Mouse (Mus musculus): Measurements from ENCODE around the gene Rbm20.
"Not testable (repeated sequence)": the region's sequence is repeated elsewhere in the genome, so short reads cannot be mapped to it uniquely, and the experiment has no call there.

Rbm20 gene

DNA sequence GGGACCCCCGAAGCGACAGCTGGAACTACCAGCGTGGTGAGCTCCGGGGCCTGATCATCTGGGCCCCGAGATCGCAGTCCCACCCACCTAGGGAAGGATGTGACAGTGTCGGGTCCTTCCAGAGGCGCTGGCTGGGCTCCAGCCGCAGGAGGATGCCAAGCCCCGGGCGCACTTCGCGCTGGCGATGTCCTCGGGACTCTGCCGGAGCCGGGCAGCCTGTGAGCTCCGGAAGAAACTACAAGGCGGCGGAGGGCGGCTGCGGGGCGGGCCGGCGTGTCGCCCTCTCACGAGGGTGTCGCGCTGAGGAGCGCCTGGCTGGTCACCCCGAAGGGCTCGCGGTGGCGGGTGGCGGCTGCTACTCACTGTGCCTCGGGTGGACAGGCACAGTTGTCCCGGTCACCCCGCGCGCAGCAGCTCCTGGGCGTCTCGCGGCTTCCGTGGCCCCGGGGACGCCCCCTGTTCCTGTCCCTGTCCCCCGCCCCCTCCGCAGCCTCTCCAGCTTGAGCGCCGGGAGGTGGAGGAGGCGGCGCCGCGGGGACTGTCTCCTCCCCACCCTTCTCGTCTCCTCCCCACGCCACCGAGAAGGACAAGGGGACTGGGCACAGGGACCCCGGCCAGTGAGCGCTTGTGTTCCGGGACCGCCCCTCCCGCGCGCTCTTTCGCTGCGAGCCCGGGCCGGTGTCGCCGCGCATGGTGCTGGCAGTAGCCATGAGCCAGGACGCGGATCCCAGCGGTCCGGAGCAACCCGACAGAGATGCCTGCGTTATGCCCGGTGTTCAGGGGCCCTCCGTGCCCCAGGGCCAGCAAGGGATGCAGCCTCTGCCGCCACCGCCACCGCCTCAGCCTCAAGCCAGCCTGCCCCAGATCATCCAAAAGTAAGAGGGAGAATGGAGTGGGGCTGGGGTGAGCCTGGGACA lies at the start of gene Rbm20:
Gene Rbm20, plus strand, starts transcription at position 589 of the 917 bp plus-strand sequence.
- no peak for DNase-seq

DNA sequence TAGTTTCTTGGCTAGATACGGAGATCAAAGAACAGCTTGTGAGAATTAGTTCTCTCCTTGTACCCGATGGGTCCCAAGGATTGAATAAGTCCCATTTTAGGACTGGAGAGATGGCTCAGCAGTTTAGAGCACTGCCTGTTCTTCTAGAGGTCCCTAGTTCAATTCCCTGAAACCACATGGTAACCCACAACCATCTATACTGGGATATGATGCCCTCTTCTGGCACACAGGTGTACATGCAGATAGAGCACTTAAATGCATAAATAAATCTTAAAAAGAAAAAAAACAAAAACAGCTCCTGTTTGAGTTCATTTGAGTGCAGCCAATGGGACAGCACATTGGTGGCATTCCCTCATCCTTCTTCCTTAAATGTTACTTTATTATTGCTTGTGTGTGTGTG lies 39.1 kb upstream of the Rbm20 start:
- no peak for DNase-seq

DNA sequence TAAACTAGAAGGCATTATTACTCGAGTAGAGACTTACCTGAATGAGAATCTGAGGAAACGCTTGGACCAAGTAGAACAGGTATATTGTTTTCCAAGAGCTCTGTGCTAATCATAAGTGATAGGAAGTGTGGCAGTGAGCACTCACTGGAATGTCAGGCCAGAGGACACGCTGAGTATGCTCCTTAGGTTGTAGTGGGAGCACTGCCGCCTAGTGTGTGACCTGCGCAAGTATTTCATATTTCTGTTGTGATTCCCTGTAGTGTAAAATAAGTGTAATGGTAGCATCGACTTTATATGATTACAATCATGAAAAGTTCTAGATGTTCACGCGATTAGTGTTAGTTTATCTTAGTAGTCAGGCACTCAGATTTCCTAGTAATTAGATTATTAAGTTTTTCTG lies 38.4 kb upstream of the Rbm20 start:
- no peak for DNase-seq

DNA sequence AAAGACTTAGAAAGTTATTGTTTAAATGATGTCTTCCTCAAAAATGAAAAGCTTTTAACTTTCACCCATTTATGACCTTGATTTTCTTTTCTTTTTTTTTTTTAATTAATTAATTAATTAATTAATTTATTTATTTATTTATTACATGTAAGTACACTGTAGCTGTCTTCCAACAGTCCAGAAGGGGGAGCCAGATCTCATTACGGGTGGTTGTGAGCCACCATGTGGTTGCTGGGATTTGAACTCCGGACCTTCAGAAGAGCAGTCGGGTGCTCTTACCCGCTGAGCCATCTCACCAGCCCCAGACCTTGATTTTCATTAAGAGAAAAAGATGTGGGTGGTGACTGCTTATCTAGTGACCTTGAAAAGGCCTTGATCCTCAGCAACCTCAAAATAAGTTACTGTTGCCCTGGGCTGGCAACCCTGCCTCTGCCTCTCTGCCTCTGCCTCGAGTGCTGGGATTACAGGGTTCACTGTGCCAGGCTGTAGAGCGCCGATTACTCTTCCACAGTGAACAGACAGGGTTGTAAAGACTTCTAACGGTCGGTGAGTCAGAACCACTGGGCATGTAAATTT lies 33.0 kb upstream of the Rbm20 start:
- DNase-seq, result no peak

DNA sequence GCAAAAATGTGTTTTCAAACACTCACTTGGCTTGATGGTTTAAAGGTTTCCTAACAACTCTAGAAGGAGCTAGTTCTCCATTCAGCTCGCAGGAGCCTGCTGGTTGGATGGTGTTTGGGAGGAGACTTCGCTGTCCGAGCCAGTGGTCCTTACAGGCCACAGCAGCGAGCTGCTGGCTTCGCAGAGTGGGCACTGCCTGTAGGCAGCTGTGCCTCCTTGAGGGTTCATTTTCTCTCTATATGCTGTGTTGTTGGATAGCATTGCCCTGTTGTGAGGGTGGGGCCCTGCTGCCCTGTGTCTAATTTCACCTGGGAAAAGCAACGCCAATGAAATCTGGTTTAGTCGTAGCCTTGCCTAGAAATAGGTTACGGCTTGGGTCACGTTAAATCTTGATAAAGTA lies 29.8 kb upstream of the Rbm20 start:
- no peak for DNase-seq

DNA sequence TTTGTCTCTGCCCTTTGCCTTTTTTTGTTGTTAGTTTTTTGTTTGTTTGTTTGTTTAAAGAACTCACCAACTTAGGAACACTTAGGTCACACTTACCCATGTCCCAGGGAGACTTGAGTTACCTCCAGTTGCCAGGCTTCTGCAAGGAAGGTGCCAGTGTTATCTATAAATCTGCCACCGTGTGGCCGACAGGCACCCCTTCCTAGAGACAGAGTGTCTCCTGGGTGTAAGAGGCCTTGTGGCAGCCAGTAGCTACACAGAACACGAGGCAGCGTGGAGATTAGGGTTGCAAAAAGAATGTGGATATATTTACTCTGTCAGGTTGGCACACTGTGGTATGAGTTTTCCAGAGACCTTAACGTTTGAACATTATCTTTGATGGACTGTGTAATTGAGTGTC lies 29.1 kb upstream of the Rbm20 start:
- DNase-seq, result no peak

DNA sequence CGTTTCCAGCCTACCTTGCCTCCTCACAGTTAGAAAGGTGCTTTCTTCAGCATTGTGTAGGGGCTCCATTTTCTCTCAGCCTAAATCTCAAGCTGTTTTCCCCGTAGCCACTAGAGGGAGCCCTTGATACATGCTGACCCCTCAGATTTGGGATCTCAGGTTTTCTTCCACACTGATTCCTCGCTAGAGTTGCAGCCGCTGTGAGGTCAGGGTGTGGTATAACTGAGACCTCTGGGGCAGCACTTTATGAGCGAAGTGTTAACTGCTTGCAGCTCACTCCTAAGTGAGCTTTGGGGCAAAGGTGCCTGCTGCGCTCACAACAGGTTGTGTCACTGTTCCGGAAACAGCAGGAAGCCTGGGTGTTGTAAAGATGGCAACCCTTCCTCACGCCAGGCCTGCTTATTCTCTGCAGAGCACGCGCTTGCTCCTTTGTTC lies 28.3 kb upstream of the Rbm20 start:
- DNase-seq, result peak; percentile 64

DNA sequence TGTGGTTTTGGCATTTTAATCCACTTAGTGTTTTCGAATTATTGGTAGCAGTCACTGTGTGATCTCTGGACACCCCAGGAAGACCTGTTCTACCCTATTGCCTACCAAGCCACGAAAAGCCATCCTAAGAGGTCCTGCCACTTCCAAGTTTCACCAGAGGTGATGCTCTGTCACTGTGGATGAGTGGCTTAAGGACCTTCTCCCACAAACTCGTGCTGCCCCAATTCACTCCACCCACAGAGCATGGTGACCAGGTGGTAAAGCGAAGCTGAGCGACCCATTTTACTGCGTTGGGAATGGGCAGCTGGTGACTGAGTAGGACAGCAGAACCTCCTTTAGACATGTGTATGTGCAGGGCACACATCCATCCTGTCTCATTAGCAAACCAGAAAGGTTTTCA lies 27.7 kb upstream of the Rbm20 start:
- no peak for DNase-seq

DNA sequence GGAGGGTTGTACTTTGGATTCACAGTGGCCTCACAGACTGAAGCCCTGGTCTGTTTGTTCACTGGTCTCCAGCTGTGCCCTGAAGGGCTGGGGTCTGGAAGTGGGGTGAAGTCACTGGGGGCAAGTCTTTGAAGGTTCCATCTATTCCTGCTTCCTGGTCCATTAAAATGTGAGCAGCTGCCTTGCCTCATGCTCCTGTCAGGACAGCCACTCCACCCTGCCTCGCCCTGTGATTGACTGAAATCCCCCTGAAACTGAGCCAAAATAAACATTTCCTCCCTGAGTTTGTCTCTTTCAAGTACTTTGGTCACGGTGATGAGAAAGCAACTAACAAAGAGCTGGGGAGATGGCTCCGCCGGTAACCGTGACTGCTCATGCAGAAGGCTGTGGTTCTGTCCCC lies 27.3 kb upstream of the Rbm20 start:
- DNase-seq, result no peak

DNA sequence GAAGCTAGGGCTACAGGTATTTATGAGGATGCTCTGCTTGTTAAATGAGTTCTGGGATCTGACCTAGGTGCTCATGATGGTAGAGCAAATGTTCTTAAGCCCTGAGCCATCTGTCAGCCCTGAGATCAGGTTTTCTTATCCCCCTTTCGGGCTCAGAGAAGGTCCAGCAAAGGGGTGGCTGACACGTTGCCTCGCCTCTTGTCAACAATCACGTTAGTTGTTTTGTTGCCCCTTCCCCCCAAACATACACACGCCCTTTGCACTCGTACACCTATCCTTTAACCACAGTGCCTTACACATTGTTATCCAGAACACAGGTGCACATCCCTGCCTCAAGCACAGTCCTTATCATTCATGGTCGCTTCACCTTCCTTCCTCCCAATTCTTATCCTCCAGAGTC lies 26.2 kb upstream of the Rbm20 start:
- DNase-seq, result no peak

DNA sequence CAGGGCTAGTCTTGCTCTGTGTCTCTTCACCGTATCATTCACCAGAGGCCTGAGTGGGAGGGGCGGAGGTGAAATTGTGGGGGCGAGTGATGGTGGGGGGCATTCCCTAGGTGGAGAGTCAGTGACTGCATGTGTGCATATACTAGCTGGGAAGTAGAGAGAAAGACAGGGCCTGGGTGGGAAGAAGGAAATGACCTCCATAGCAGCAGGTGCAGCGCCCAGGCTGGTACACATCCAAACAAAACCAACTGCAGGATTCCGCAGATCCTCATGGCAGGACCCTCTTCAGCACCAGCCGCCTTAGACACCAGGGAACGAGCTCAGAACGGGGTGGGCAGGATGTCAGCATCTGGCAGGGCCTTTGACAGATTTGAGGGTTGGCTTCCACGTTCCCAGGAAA lies 24.8 kb upstream of the Rbm20 start:
- DNase-seq, result no peak

DNA sequence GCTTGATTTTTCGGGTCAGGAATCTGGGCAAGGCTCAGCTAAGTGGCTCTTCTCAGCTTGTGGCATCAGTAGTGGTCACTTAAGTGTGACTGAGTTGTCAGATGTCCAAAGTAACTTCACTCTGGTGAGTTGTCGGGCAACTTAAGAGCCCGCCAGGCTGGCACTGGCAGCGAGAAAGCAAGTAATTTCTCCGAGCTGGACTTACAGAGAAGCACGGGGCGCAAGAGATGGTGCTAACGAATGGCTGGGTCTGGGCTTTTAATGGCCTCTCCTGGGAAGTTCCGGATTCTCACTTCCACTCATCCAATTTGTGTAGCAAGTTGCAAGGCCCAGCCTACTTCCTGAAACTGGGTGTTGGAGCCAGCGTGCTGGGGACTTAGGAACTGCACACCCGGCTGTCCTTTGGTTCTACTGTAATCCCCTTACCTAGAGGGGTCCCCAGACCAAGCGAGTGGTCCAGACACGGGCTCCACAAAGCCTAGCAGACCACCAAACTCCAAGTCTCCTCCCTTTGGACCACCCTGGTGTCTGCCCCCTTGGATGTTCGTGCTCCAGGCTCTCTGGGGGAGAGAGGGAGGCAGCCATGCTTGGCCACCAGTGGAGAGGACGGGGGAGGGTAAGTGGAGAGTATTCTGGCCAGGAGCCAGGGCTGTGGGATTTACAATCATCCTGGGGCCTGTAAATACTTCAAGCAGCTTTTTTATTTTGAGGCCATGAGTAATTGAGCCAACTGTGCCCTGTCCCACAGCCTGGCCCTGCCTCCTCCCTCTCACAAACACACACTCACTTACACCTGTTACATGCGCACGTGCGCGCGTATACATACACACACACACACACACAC lies 23.3 kb upstream of the Rbm20 start:
- DNase-seq, result no peak

DNA sequence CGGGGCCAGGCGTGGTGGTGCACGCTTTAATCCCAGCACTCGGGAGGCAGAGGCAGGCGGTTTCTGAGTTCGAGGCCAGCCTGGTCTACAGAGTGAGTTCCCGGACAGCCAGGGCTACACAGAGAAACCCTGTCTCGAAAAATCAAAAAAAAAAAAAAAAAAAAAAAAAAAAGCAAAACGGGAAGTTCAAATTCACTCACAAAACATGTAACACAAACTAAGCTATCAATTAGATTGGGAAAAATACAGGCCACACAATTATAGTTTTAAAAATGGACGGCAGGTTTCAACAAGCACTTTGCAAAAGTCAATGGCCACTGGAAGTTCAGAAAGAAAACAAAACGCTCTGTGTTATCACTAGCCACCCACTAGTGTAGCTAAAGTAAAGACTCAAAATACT lies 20.7 kb upstream of the Rbm20 start:
- not testable (repeated sequence) for DNase-seq

DNA sequence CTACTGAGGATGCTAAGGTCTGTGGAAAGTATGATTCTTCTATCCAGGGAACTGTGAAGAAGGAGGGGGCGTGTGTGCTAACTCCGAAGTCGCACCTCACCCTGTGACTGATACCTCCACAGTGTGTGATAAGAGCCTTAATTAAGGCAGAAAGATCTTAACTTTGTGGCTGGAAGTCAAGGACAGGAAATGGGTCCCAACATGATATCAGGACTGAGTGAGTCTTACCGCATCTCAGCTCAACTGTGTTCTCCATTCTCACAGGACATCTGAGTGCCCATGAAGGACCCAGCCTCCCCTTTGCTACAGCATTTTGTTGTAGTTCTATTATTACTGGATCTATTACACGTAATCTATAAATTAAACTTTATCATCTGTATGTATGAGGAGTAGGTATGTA lies 19.7 kb upstream of the Rbm20 start:
- DNase-seq, result no peak

DNA sequence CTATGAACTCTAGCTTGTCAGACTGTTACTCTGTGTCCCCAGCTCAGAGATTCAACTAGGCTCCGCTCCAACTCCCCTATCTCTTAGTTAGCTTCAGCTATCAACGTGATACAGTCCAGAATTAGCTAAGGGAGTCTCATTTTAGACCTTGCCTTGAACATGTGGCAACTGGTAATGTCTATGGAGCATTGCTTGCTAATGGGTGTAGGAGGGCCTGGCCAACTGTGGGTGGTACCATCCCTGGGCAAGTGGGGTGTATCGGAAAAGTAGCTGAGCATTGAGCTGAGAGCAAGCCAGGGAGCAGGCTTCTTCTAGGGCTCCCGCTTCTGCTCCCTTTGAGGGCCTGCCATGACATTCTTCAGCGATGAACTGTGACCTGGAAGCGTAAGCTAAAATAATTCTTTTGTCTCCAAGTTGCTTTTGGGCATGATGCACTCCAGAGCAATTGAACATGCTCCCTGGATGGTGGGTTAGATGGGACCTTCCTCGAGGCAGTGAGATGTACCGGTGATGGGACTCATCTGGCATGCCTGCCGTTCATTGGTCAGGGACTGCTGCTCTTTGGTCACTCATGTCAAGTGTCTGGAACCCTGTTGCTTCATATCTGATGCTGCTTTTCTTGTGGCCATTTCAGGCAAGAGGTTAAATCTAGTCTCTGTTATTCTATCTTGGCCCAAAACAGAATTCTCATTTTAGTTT lies 16.2 kb upstream of the Rbm20 start:
- DNase-seq, result no peak

DNA sequence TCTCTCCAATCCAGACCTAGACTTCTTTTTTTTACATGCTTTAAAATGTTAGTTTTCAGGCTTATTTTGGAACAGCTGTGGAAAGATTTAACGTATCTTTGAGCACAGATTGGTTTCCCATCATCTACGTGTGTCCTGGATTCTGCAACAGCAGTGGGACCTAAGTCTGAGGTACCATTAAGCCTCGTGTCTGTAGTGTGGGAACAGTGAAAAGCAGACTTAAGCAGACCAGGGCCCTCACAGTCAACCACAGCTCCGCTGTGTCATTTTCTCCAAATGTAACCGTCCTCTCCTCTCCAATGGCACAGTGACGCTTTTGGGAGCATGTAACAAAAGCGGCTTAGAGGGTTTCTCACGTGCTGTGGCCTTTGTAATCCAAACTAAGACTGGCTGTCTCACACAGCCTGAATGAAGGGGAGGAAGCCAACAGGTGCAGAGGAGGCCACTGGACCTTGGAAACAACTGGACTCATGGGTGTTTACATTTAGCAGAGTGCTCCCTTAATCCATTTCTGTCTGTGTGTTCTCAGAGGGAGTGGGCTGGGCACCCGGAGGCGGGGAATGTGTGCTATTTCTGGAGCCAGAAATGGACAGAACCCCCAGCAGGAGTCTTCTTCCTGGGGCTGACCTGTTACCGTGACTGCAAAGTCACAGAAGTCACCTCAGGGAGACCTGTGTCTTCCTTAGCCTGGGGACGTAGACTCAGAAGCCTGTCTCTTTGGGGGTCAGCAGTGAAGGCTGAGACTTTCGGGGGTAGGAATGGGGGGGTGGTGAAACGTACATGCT lies 15.0 kb upstream of the Rbm20 start:
- no peak for DNase-seq

DNA sequence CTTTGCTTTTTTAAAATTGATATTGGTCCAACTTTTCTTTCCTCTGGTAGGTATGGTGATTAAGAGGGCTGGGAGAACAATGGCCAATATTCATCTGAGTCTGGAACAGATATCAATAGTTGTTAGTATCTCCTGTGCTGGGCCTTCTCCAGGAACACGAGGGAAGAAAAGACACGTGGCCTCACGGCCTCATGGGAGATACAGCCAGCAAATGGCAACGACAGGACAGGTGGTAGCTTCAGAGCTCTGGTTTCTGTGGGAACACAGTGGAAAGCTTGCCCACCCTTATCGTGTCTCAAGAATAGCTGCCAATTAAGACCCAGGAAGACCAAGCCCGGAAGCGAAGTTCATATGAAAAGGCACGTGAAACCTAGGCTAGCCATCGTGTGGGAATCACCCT lies 12.3 kb upstream of the Rbm20 start:
- DNase-seq, result no peak

DNA sequence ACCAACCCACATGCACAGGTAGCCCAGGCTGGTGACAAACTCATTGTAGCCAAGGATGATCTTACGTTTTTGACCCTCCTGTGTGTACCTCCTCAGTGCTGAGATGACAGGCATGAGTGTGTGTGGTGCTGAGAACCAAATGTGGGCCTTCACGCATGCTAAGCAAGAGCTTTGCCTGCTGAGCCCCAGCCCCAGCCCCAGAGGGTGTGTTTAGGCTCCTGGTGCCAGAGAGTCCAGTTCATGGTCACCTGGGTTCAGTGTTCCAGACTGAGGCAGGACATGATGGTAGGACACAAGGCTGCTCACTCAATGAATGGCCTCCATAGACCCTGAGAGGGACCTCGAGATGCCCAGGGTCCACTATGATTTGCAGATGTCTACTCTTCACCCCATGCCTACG lies 11.7 kb upstream of the Rbm20 start:
- DNase-seq, result no peak

DNA sequence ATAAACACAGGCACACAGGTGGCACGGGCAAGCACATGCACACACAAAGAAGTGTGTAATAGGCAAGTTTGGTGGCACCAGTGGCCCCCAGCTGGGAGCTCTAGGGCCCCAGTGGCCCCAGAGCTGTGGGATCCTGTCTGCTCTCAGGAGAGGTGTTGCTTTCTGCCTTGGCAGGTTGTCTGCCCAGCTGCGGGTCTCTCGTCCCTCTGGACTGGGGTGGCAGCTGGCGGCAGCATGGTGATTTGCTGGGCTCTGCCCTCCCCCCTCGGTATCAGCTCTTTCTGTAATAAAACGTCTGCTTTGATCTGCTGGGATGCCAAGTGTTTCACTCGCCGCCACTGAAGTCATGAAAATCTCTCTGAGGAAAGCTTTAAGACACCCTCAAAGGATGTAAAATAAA lies 10.4 kb upstream of the Rbm20 start:
- no peak for DNase-seq

DNA sequence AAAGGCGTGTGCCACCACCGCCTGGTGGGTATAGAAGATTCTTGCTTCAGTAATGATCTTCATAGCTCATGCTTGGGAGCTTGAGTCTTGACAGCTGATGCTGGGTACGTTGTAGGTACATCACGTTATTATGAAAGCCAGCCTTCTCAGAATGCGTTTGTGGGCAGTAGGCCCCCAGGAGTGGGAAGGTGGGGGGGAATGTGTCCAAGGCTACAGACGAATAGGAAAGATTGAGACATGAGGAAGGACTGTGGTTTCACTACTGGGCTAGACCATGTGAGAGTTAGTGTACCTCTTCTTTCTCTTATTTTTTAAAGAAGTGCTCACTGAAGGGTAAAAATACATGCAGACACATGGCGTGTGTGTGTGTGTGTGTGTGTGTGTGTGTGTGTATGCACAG lies 8.3 kb upstream of the Rbm20 start:
- no peak for DNase-seq

DNA sequence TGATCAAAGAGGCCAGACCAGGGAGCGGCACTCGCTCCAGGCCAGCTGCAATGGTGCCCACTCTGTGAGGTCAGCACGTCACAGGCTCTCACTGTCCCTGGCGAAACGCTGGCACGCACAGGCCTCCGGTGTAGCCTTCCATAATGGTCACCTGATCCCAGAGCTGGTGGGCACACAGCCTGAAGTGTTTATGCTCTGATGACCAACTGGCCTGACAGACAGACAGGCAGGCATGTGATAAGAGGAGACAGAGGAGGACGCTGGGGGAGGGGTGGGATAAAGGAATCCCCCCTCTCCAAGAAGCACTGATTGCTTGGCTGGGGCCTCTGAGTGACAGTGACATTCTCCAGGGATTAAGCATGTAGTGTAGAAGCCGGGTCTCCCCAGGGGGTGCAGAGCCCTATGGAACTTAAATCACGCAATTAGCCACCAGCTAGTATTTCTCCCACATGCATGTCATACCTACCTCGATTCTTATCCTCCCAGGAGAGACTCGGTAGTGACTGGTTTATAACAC lies 6.4 kb upstream of the Rbm20 start:
- no peak for DNase-seq

DNA sequence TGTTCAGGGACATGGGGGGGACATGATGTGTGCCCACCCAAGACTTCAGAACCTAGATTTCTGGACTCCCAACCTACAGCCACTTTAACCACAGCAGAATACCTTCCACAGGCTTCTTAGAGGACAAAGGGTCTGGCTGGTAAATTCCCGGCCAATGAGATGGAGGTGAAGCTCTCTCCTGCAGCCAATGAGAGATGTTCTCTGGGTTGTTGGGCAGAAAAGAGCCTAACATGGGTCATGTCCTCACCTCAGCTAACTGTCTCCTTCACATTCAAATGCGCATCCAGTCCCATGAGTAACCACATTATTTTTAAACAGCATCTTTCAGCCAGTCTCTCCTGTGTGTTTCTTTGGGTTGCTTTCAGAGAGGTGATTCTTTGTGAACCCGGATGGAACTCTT lies 5.7 kb upstream of the Rbm20 start:
- no peak for DNase-seq

Measured in cerebellum, adult 8-10 months (tissue).